Mouse (Mus musculus) MEL (cell line): ENCODE results near the gene Fam20c. TPM values are rescaled to one million over a fixed set of nuclear protein-coding genes. Genes with fewer than 3 reads are reported as not detected.

Source experiments
- DNase-seq: peaks from one replicate; pipeline ENCODE4 v3.0.0; 2011; ENCODE audit warnings: low read depth, low spot score
- H3K27ac ChIP-seq: 2 replicates; pipeline ENCODE4 v1.5.1; 2012; ENCODE audit warnings: low read depth, mild to moderate bottlenecking, control low read depth, low read length, moderate library complexity; ENCODE audit not compliant: control insufficient read depth
- H3K27me3 ChIP-seq, 2 experiments: fragments of 150-350 bp in 1 of 2; sonication (generic) in 1 of 2; 2 replicates each; pipeline ENCODE4 v1.6.1; 2012; ENCODE audit warnings: low read length in 2 of 2, mild to moderate bottlenecking in 2 of 2, improper control_type of control experiment in 1 of 2, moderate library complexity in 1 of 2; ENCODE audit not compliant: insufficient read depth in 2 of 2, control insufficient read depth in 1 of 2
- H3K36me3 ChIP-seq, 2 experiments: 2 replicates each; pipeline ENCODE4 v1.6.1; 2012 to 2014; ENCODE audit warnings: low read length in 2 of 2, improper control_type of control experiment in 1 of 2, inconsistent platforms in 1 of 2, mild to moderate bottlenecking in 1 of 2; ENCODE audit not compliant: insufficient read depth in 2 of 2, control insufficient read depth in 1 of 2
- H3K4me1 ChIP-seq, 2 experiments: fragments of 150-350 bp in 1 of 2; sonication (generic) in 1 of 2; 2 replicates each; pipeline ENCODE4 v1.6.1; 2012; ENCODE audit warnings: low read length in 2 of 2, improper control_type of control experiment in 1 of 2, mild to moderate bottlenecking in 1 of 2; ENCODE audit not compliant: insufficient read depth in 2 of 2, control insufficient read depth in 1 of 2
- H3K4me3 ChIP-seq, 2 experiments: fragments of 150-350 bp in 1 of 2; sonication (generic) in 1 of 2; 2 replicates each; pipeline ENCODE4 v1.5.1; 2012; ENCODE audit warnings: low read depth in 2 of 2, low read length in 2 of 2, mild to moderate bottlenecking in 2 of 2, moderate library complexity in 2 of 2, control low read depth in 1 of 2, improper control_type of control experiment in 1 of 2; ENCODE audit not compliant: control insufficient read depth in 1 of 2, insufficient read depth in 1 of 2
- H3K79me2 ChIP-seq: 2 replicates; pipeline ENCODE4 v1.6.1; 2012; ENCODE audit warnings: mild to moderate bottlenecking, low read length, moderate library complexity; ENCODE audit not compliant: control insufficient read depth, poor library complexity, insufficient read depth
- H3K9ac ChIP-seq: 2 replicates; pipeline ENCODE4 v1.6.1; 2012; ENCODE audit warnings: low read depth, mild to moderate bottlenecking, control low read depth, low read length, moderate library complexity; ENCODE audit not compliant: control insufficient read depth, poor library complexity, severe bottlenecking
- H3K9me3 ChIP-seq: fragments of 150-350 bp; sonication (generic); replicated peaks from 2 replicates; pipeline ENCODE4 v1.6.1; 2012; ENCODE audit warnings: mild to moderate bottlenecking, low read length, improper control_type of control experiment, moderate library complexity; ENCODE audit not compliant: insufficient read depth
- CHD1 ChIP-seq: IDR thresholded peaks from 2 replicates; pipeline ENCODE4 v1.6.1; 2012; ENCODE audit warnings: low read depth, mild to moderate bottlenecking, inconsistent platforms, low read length, improper control_type of control experiment
- CHD2 ChIP-seq: IDR thresholded peaks from 2 replicates; pipeline ENCODE4 v1.6.1; 2011; ENCODE audit warnings: low read length, improper control_type of control experiment
- E2F4 ChIP-seq: IDR thresholded peaks from 2 replicates; pipeline ENCODE4 v1.6.1; 2011; ENCODE audit warnings: low read depth, low read length, improper control_type of control experiment, borderline replicate concordance
- ELF1 ChIP-seq: IDR thresholded peaks from 2 replicates; pipeline ENCODE4 v1.6.1; 2014; ENCODE audit warnings: low read depth, mild to moderate bottlenecking, inconsistent platforms, low read length, improper control_type of control experiment, moderate library complexity
- EP300 ChIP-seq, 2 experiments: IDR thresholded peaks; 2 replicates each; pipeline ENCODE4 v1.6.1; 2011; ENCODE audit warnings: improper control_type of control experiment in 2 of 2, low read length in 2 of 2, low read depth in 1 of 2, mild to moderate bottlenecking in 1 of 2
- GABPA ChIP-seq: IDR thresholded peaks from 2 replicates; pipeline ENCODE4 v1.6.1; 2012; ENCODE audit warnings: low read depth, mild to moderate bottlenecking, inconsistent platforms, low read length, improper control_type of control experiment, moderate library complexity
- KAT2A ChIP-seq: conservative IDR thresholded peaks from 2 replicates; pipeline ENCODE4 v1.6.1; 2012; ENCODE audit warnings: low read depth, low read length, improper control_type of control experiment, inconsistent platforms
- MAFK ChIP-seq: IDR thresholded peaks from 2 replicates; pipeline ENCODE4 v1.6.1; 2011; ENCODE audit warnings: low read depth, mild to moderate bottlenecking, low read length, improper control_type of control experiment, borderline replicate concordance
- MEF2A ChIP-seq: IDR thresholded peaks from 2 replicates; pipeline ENCODE4 v1.6.1; 2014; ENCODE audit warnings: low read depth, mild to moderate bottlenecking, inconsistent platforms, low read length, improper control_type of control experiment; ENCODE audit not compliant: poor library complexity, insufficient replicate concordance, severe bottlenecking; ENCODE audit errors: extremely low read depth
- MYB ChIP-seq: IDR thresholded peaks from 2 replicates; pipeline ENCODE4 v1.6.1; 2011; ENCODE audit warnings: mild to moderate bottlenecking, low read depth, low read length, improper control_type of control experiment
- NELFE ChIP-seq: IDR thresholded peaks from 2 replicates; pipeline ENCODE4 v1.6.1; 2011; ENCODE audit warnings: low read depth, low read length, improper control_type of control experiment
- POLR2AphosphoS2 ChIP-seq: IDR thresholded peaks from 2 replicates; pipeline ENCODE4 v1.6.1; 2011; ENCODE audit warnings: low read length, improper control_type of control experiment
- POLR2AphosphoS5 ChIP-seq: IDR thresholded peaks from 2 replicates; pipeline ENCODE4 v1.6.1; 2012; ENCODE audit warnings: low read depth, borderline replicate concordance, mild to moderate bottlenecking, inconsistent platforms, low read length, moderate library complexity, mixed read lengths
- RCOR1 ChIP-seq: IDR thresholded peaks from 2 replicates; pipeline ENCODE4 v1.6.1; 2012; ENCODE audit warnings: low read depth, mild to moderate bottlenecking, inconsistent platforms, low read length, improper control_type of control experiment
- TAL1 ChIP-seq: IDR thresholded peaks from 2 replicates; pipeline ENCODE4 v1.6.1; 2012; ENCODE audit warnings: mild to moderate bottlenecking, inconsistent platforms, low read length, moderate library complexity, mixed read lengths
- TCF12 ChIP-seq: IDR thresholded peaks from 2 replicates; pipeline ENCODE4 v1.6.1; 2014; ENCODE audit warnings: low read depth, mild to moderate bottlenecking, inconsistent platforms, low read length, improper control_type of control experiment, moderate library complexity
- ZC3H11A ChIP-seq: IDR thresholded peaks from 2 replicates; pipeline ENCODE4 v1.6.1; 2012; ENCODE audit warnings: low read depth, mild to moderate bottlenecking, inconsistent platforms, low read length, improper control_type of control experiment
- ZMIZ1 ChIP-seq: IDR thresholded peaks from 2 replicates; pipeline ENCODE4 v1.6.1; 2012; ENCODE audit warnings: low read depth, mild to moderate bottlenecking, inconsistent platforms, low read length, improper control_type of control experiment, moderate library complexity
- ZNF384 ChIP-seq: IDR thresholded peaks from 2 replicates; pipeline ENCODE4 v1.6.1; 2012; ENCODE audit warnings: low read depth, mild to moderate bottlenecking, inconsistent platforms, low read length, improper control_type of control experiment
- polyA plus RNA-seq, 2 experiments: library from polyadenylated mRNA; stranded (reverse) in 1 of 2; unstranded in 1 of 2; fragments of >175 nt in 1 of 2; fragments of >200 nt in 1 of 2; gene quantifications; 2 replicates each; pipeline versions ENCODE4 v1.2.1 to v1.2.4; 2012; ENCODE audit warnings: low replicate concordance in 2 of 2, low read depth in 1 of 2; ENCODE audit not compliant: insufficient read length in 2 of 2, insufficient read depth in 1 of 2, missing spikeins in 1 of 2
- total RNA-seq: library from RNA; depleted of rRNA; stranded (reverse); fragments of 300-350 nt; gene quantifications from 2 replicates; pipeline ENCODE4 v1.2.3, GENCODE M21; 2012

Gene Fam20c
- total and polyA plus RNA-seq, 3 experiments, result not detected

DNA sequence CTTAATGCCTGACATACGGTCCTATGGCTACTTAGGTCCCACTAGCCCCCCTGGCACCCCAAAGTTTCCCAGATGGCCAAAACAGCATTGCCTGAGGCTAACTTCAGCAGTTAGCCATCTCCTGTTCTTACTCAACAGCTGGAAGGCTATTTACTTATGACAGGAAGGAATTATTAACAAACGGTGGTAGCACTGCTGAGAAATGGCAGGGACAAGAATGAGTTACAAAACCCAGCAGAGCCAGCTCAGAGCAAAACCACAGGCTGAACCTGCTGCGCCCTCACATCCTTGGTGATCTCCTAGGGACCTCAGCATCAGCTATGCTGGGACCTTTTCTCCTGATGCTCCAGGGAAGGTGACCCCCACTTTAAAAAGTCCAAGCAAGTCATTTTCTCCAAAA is 25.3 kb downstream of the Fam20c start:
- Histone ChIP-seq H3K9ac (no peak overlapping the region), H3K79me2 (no peaks in the 10 kb centered on the region), H3K36me3 (no peaks in the 10 kb centered on the region), H3K4me1 (no peaks in the 10 kb centered on the region), H3K9me3 (no peaks in the 10 kb centered on the region), H3K27ac (no peak overlapping the region), H3K4me3 (no peak overlapping the region)
- DNase-seq, result no peak
- no peak for TF ChIP-seq KAT2A
- TF ChIP-seq, all 39 proteins: peak for 0
- H3K27me3 ChIP-seq, result no peaks in the 10 kb centered on the region

DNA sequence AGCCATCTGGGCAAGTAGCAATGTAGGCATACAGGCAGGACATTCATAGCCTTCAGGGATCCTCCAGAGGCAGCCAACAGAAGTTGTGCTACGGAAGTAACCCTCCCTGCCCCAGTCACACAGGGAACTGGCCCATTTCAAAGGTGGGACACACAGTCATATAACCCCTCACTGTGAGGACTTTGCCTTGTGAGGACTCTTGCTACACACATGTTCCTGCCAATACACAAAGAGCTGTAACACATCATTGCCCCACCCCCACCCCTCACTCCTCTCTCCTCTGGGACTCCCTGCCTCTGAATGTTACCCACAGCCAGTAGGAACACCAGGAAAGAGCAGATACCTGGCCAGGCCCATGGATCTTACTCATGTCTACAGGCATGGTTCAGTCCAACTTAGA is 28.4 kb downstream of the Fam20c start:
- Histone ChIP-seq H3K9ac (no peak overlapping the region), H3K4me3 (no peak overlapping the region), H3K36me3 (no peaks in the 10 kb centered on the region), H3K9me3 (no peaks in the 10 kb centered on the region), H3K4me1 (no peaks in the 10 kb centered on the region), H3K27me3 (no peaks in the 10 kb centered on the region), H3K27ac (no peak overlapping the region), H3K79me2 (no peaks in the 10 kb centered on the region)
- no peak for TF ChIP-seq POLR2AphosphoS2
- TF ChIP-seq TAL1, result no peak
- TF ChIP-seq E2F4, result no peak
- no peak for TF ChIP-seq GABPA
- TF ChIP-seq ZMIZ1, result no peak
- no peak for TF ChIP-seq EP300 (IDR thresholded peaks at IDR 0.05; ENCODE audit: low read depth in 1 of 2, low read length in 2 of 2)
- TF ChIP-seq MEF2A, result no peak
- TF ChIP-seq ZNF384, result no peak
- TF ChIP-seq CHD1, result no peak
- TF ChIP-seq MAFK, result no peak
- TF ChIP-seq TCF12, result no peak
- no peak for TF ChIP-seq MYB
- TF ChIP-seq ELF1, result no peak
- no peak for TF ChIP-seq POLR2AphosphoS5
- TF ChIP-seq ZC3H11A, result no peak
- no peak for TF ChIP-seq NELFE
- no peak for TF ChIP-seq CHD2
- no peak for TF ChIP-seq RCOR1
- DNase-seq, result no peak
